Mouse (Mus musculus) bone marrow macrophage, adult 2 months (primary cell): Measurements from ENCODE around the gene Dgkd. TPM values are rescaled to one million over a fixed set of nuclear protein-coding genes. Genes with fewer than 3 reads are reported as not detected.

Source experiments
- H3K27ac ChIP-seq: 2 replicates; pipeline ENCODE4 v1.5.1; 2012; ENCODE audit warnings: low read depth, low read length; ENCODE audit not compliant: insufficient read depth
- H3K4me1 ChIP-seq: 2 replicates; pipeline ENCODE4 v1.6.1; 2012; ENCODE audit warnings: low read length; ENCODE audit not compliant: control insufficient read depth, insufficient read depth
- H3K4me3 ChIP-seq: 2 replicates; pipeline ENCODE4 v1.5.1; 2012; ENCODE audit warnings: mild to moderate bottlenecking, low read length, moderate library complexity; ENCODE audit not compliant: insufficient read depth
- CTCF ChIP-seq: IDR thresholded peaks from 2 replicates; pipeline ENCODE4 v1.5.1; 2012; ENCODE audit warnings: low read depth, mild to moderate bottlenecking, low read length, moderate library complexity
- POLR2A ChIP-seq: IDR thresholded peaks from 2 replicates; pipeline ENCODE4 v1.6.1; 2012; ENCODE audit warnings: mild to moderate bottlenecking, low read depth, low read length, borderline replicate concordance
- polyA plus RNA-seq: library from polyadenylated mRNA; stranded (reverse); fragments of >200 nt; gene quantifications from 2 replicates; pipeline ENCODE4 v1.2.4, GENCODE M21; 2012; ENCODE audit not compliant: missing spikeins, insufficient read depth, insufficient read length

The Dgkd gene
- polyA plus RNA-seq, 1 experiment, result 100 TPM

GRCm38 (mm10) chr1:87941765-87942164 is 88.7 kb downstream of the Dgkd start:
- no peaks in the 10 kb centered on the region for H3K4me1 ChIP-seq
- H3K4me3 ChIP-seq, result no peak overlapping the region
- TF ChIP-seq CTCF (no peak), POLR2A (no peak)
- H3K27ac ChIP-seq, result no peak overlapping the region

GRCm38 (mm10) chr1:87947681-87948091 is 94.6 kb downstream of the Dgkd start:
- no peaks in the 10 kb centered on the region for H3K4me1 ChIP-seq
- H3K4me3 ChIP-seq, result no peak overlapping the region
- TF ChIP-seq CTCF, result no peak
- no peak for TF ChIP-seq POLR2A
- no peak overlapping the region for H3K27ac ChIP-seq

- Histone ChIP-seq H3K27ac (no peak overlapping the region), H3K4me1 (no peaks in the 10 kb centered on the region), H3K4me3 (no peak overlapping the region)
- TF ChIP-seq CTCF (no peak), POLR2A (no peak)
These were observed 98.6 kb downstream of the Dgkd start for GRCm38 (mm10) chr1:87951641-87952040.

- H3K4me1 ChIP-seq, result no peaks in the 10 kb centered on the region
- no peak overlapping the region for H3K4me3 ChIP-seq
- no peak overlapping the region for H3K27ac ChIP-seq
- TF ChIP-seq CTCF (no peak), POLR2A (no peak)
These were observed 100.0 kb downstream of the Dgkd start for GRCm38 (mm10) chr1:87953073-87953472.

- Histone ChIP-seq H3K27ac (no peak overlapping the region), H3K4me3 (no peak overlapping the region), H3K4me1 (peaks cover 14% of the 10 kb centered on the region)
- TF ChIP-seq POLR2A, result no peak
- no peak for TF ChIP-seq CTCF
These were observed 105.8 kb downstream of the Dgkd start for GRCm38 (mm10) chr1:87958931-87959330.

GRCm38 (mm10) chr1:87959532-87959931 is 106.4 kb downstream of the Dgkd start:
- Histone ChIP-seq H3K4me1 (peaks cover 14% of the 10 kb centered on the region), H3K4me3 (no peak overlapping the region), H3K27ac (no peak overlapping the region)
- TF ChIP-seq POLR2A, result no peak
- TF ChIP-seq CTCF, result no peak

GRCm38 (mm10) chr1:87959998-87960431 is 106.9 kb downstream of the Dgkd start:
- H3K4me1 ChIP-seq, result peaks cover 14% of the 10 kb centered on the region
- TF ChIP-seq CTCF, result no peak
- TF ChIP-seq POLR2A, result no peak
- H3K27ac ChIP-seq, result peak overlapping the region; percentile 55
- H3K4me3 ChIP-seq, result no peak overlapping the region

- Histone ChIP-seq H3K4me3 (no peak overlapping the region), H3K27ac (peak overlapping the region; percentile 55), H3K4me1 (peaks cover 14% of the 10 kb centered on the region)
- TF ChIP-seq CTCF (no peak), POLR2A (no peak)
These were observed 107.7 kb downstream of the Dgkd start for GRCm38 (mm10) chr1:87960752-87961151.

- Histone ChIP-seq H3K4me3 (no peak overlapping the region), H3K4me1 (peaks cover 14% of the 10 kb centered on the region), H3K27ac (no peak overlapping the region)
- TF ChIP-seq POLR2A (no peak), CTCF (no peak)
These were observed 108.5 kb downstream of the Dgkd start for GRCm38 (mm10) chr1:87961459-87962167.

GRCm38 (mm10) chr1:87970381-87970780 is 117.3 kb downstream of the Dgkd start:
- Histone ChIP-seq H3K27ac (no peak overlapping the region), H3K4me3 (no peak overlapping the region), H3K4me1 (peaks cover 2% of the 10 kb centered on the region; the same call in 1 of the 2 replicates)
- no peak for TF ChIP-seq CTCF
- no peak for TF ChIP-seq POLR2A

- Histone ChIP-seq H3K4me3 (no peak overlapping the region), H3K27ac (no peak overlapping the region), H3K4me1 (no peaks in the 10 kb centered on the region)
- TF ChIP-seq POLR2A (no peak), CTCF (no peak)
These were observed 129.2 kb downstream of the Dgkd start for GRCm38 (mm10) chr1:87982291-87982690.
